Mouse (Mus musculus) myocyte (in vitro differentiated cells): ENCODE measurements around the gene Cables2. TPM values are rescaled to one million over a fixed set of nuclear protein-coding genes. Genes with fewer than 3 reads are reported as not detected.
A peak's percentile ranks its signal among the peaks of the same experiment; 100 is the strongest.

Experiments
- H3K27me3 ChIP-seq: one replicate; pipeline ENCODE4 v1.6.1; 2011; ENCODE audit not compliant: control insufficient read depth, insufficient read depth, insufficient read length
- H3K36me3 ChIP-seq: one replicate; pipeline ENCODE4 v1.6.1; 2011; ENCODE audit not compliant: control insufficient read depth, insufficient read depth
- H3K4me2 ChIP-seq: one replicate; pipeline ENCODE4 v1.6.1; 2011; ENCODE audit warnings: low read depth, control low read depth
- H3K4me3 ChIP-seq: one replicate; pipeline ENCODE4 v1.5.1; 2011; ENCODE audit warnings: mild to moderate bottlenecking, control low read depth, moderate library complexity
- H3K79me2 ChIP-seq: one replicate; pipeline ENCODE4 v1.6.1; 2011; ENCODE audit not compliant: control insufficient read depth, insufficient read depth
- H3ac ChIP-seq: one replicate; pipeline ENCODE4 v1.6.1; 2011; ENCODE audit not compliant: control insufficient read depth, insufficient read length
- CEBPB ChIP-seq: IDR thresholded peaks from 2 replicates; pipeline ENCODE4 v1.6.1; 2011; ENCODE audit warnings: mild to moderate bottlenecking, moderate library complexity; ENCODE audit not compliant: poor library complexity, insufficient read depth, severe bottlenecking
- E2F4 ChIP-seq: IDR thresholded peaks from one replicate; pipeline ENCODE4 v1.6.1; 2011; ENCODE audit warnings: mild to moderate bottlenecking, control low read depth, moderate library complexity; ENCODE audit not compliant: insufficient read depth
- MAX ChIP-seq: IDR thresholded peaks from one replicate; pipeline ENCODE4 v1.6.1; 2011; ENCODE audit warnings: low read depth, mild to moderate bottlenecking, control low read depth
- MYOD1 ChIP-seq, 3 experiments: IDR thresholded peaks; one replicate each; pipeline ENCODE4 v1.6.1; 2011; ENCODE audit warnings: control low read depth in 2 of 3, low read depth in 2 of 3, mild to moderate bottlenecking in 2 of 3, moderate library complexity in 1 of 3; ENCODE audit not compliant: insufficient read length in 2 of 3, control insufficient read depth in 1 of 3
- MYOG ChIP-seq, 3 experiments: IDR thresholded peaks; one replicate each; pipeline ENCODE4 v1.6.1; 2011; ENCODE audit warnings: control low read depth in 2 of 3, low read depth in 2 of 3, mild to moderate bottlenecking in 2 of 3; ENCODE audit not compliant: insufficient read length in 2 of 3, control insufficient read depth in 1 of 3, insufficient read depth in 1 of 3
- POLR2A ChIP-seq: IDR thresholded peaks from one replicate; pipeline ENCODE4 v1.6.1; 2011; ENCODE audit warnings: low read depth, mild to moderate bottlenecking, control low read depth, moderate library complexity; ENCODE audit not compliant: insufficient read length
- POLR2AphosphoS2 ChIP-seq: IDR thresholded peaks from one replicate; pipeline ENCODE4 v1.6.1; 2011; ENCODE audit warnings: low read depth, control low read depth; ENCODE audit not compliant: insufficient read length
- REST ChIP-seq: IDR thresholded peaks from one replicate; pipeline ENCODE4 v1.6.1; 2011; ENCODE audit warnings: mild to moderate bottlenecking, control low read depth, moderate library complexity; ENCODE audit not compliant: insufficient read depth, insufficient read length
- SRF ChIP-seq: IDR thresholded peaks from one replicate; pipeline ENCODE4 v1.6.1; 2011; ENCODE audit warnings: low read depth; ENCODE audit not compliant: control insufficient read depth, insufficient read length
- TCF12 ChIP-seq: IDR thresholded peaks from one replicate; pipeline ENCODE4 v1.6.1; 2011; ENCODE audit warnings: mild to moderate bottlenecking, control low read depth; ENCODE audit not compliant: poor library complexity, insufficient read depth, severe bottlenecking
- TCF3 ChIP-seq: IDR thresholded peaks from one replicate; pipeline ENCODE4 v1.6.1; 2011; ENCODE audit warnings: low read depth, control low read depth; ENCODE audit not compliant: insufficient read length
- USF1 ChIP-seq: IDR thresholded peaks from one replicate; pipeline ENCODE4 v1.6.1; 2011; ENCODE audit warnings: low read depth, mild to moderate bottlenecking, control low read depth, moderate library complexity
- polyA plus RNA-seq: library from polyadenylated mRNA; unstranded; fragments of >200 nt; fragmentation: generic; extraction: Trizol; gene quantifications from one replicate; pipeline ENCODE4 v1.2.1, GENCODE M21; 2012; ENCODE audit warnings: missing spikeins

The Cables2 gene
- polyA plus RNA-seq, 1 experiment: 6.8 TPM

- H3ac ChIP-seq: no peak overlapping the region
- no peaks in the 10 kb centered on the region for H3K27me3 ChIP-seq
- H3K4me2 ChIP-seq: no peak overlapping the region
- TF ChIP-seq MAX: no peak
- no peak for TF ChIP-seq CEBPB
- no peak for TF ChIP-seq E2F4
- TF ChIP-seq POLR2A: no peak
- TF ChIP-seq USF1: no peak
- no peak for TF ChIP-seq TCF12
- peaks cover 3% of the 10 kb centered on the region for H3K36me3 ChIP-seq
- H3K4me3 ChIP-seq: no peak overlapping the region
- H3K79me2 ChIP-seq: peaks cover 38% of the 10 kb centered on the region
Measured at GRCm38 (mm10) chr2:180218677-180219076, 54.6 kb downstream of the Cables2 start.

- peak overlapping the region; percentile 63 for H3K4me2 ChIP-seq
- H3K79me2 ChIP-seq: peaks cover 34% of the 10 kb centered on the region
- TF ChIP-seq MAX (no peak), MYOD1 (IDR thresholded peaks at IDR 0.05; ENCODE audit: control insufficient read depth in 1 of 3, insufficient read length in 2 of 3, low read depth in 2 of 3) (no peak), SRF (no peak), POLR2A (no peak), MYOG (IDR thresholded peaks at IDR 0.05; ENCODE audit: control insufficient read depth in 1 of 3, insufficient read depth in 1 of 3, insufficient read length in 2 of 3, low read depth in 2 of 3) (no peak), TCF12 (no peak), TCF3 (no peak)
- H3K4me3 ChIP-seq: no peak overlapping the region
- peaks cover 3% of the 10 kb centered on the region for H3K36me3 ChIP-seq
- H3K27me3 ChIP-seq: no peaks in the 10 kb centered on the region
- H3ac ChIP-seq: no peak overlapping the region
Measured at GRCm38 (mm10) chr2:180218241-180218640, 55.1 kb downstream of the Cables2 start.

- peak overlapping the region; percentile 63 for H3K4me2 ChIP-seq
- H3K36me3 ChIP-seq: peaks cover 3% of the 10 kb centered on the region
- H3K79me2 ChIP-seq: peaks cover 29% of the 10 kb centered on the region
- H3ac ChIP-seq: no peak overlapping the region
- no peaks in the 10 kb centered on the region for H3K27me3 ChIP-seq
- TF ChIP-seq SRF: no peak
- peak; percentile 62 to 95 (median 93) for TF ChIP-seq MYOD1 (IDR thresholded peaks at IDR 0.05; ENCODE audit: control insufficient read depth in 1 of 3, insufficient read length in 2 of 3, low read depth in 2 of 3)
- peak; percentile 1 for TF ChIP-seq USF1
- TF ChIP-seq CEBPB: no peak
- TF ChIP-seq TCF3: peak; percentile 26
- peak; percentile 24 for TF ChIP-seq TCF12
- TF ChIP-seq E2F4: no peak
- TF ChIP-seq POLR2AphosphoS2: no peak
- TF ChIP-seq POLR2A: no peak
- TF ChIP-seq REST: no peak
- TF ChIP-seq MAX: no peak
- TF ChIP-seq MYOG (IDR thresholded peaks at IDR 0.05; ENCODE audit: control insufficient read depth in 1 of 3, insufficient read depth in 1 of 3, insufficient read length in 2 of 3, low read depth in 2 of 3): peak; percentile 58 to 91 (median 61)
- no peak overlapping the region for H3K4me3 ChIP-seq
Measured at GRCm38 (mm10) chr2:180217587-180217986, 55.7 kb downstream of the Cables2 start.

GRCm38 (mm10) chr2:180216921-180217320, 56.4 kb downstream of the Cables2 start:
- H3K79me2 ChIP-seq: peaks cover 24% of the 10 kb centered on the region
- peak overlapping the region; percentile 63 for H3K4me2 ChIP-seq
- H3ac ChIP-seq: no peak overlapping the region
- H3K27me3 ChIP-seq: no peaks in the 10 kb centered on the region
- H3K36me3 ChIP-seq: peaks cover 3% of the 10 kb centered on the region
- no peak overlapping the region for H3K4me3 ChIP-seq
- TF ChIP-seq POLR2AphosphoS2: no peak
- TF ChIP-seq MYOG (IDR thresholded peaks at IDR 0.05; ENCODE audit: control insufficient read depth in 1 of 3, insufficient read depth in 1 of 3, insufficient read length in 2 of 3, low read depth in 2 of 3): no peak
- TF ChIP-seq POLR2A: no peak
- no peak for TF ChIP-seq MYOD1 (IDR thresholded peaks at IDR 0.05; ENCODE audit: control insufficient read depth in 1 of 3, insufficient read length in 2 of 3, low read depth in 2 of 3)
- no peak for TF ChIP-seq E2F4
- TF ChIP-seq SRF: no peak
- no peak for TF ChIP-seq TCF3

GRCm38 (mm10) chr2:180215951-180216350, 57.3 kb downstream of the Cables2 start:
- Histone ChIP-seq H3K79me2 (peaks cover 21% of the 10 kb centered on the region), H3K4me2 (peak overlapping the region; percentile 68), H3K36me3 (peaks cover 3% of the 10 kb centered on the region), H3ac (no peak overlapping the region), H3K27me3 (no peaks in the 10 kb centered on the region), H3K4me3 (no peak overlapping the region)
- TF ChIP-seq TCF3 (no peak), MYOG (IDR thresholded peaks at IDR 0.05; ENCODE audit: control insufficient read depth in 1 of 3, insufficient read depth in 1 of 3, insufficient read length in 2 of 3, low read depth in 2 of 3) (peak in 1 of 3 experiments; percentile 28), POLR2A (no peak), USF1 (no peak), SRF (no peak), TCF12 (no peak), REST (no peak), MYOD1 (IDR thresholded peaks at IDR 0.05; ENCODE audit: control insufficient read depth in 1 of 3, insufficient read length in 2 of 3, low read depth in 2 of 3) (no peak)
